Mouse (Mus musculus) 3134 (cell line): ENCODE measurements around the gene Smim8.
"Not testable (repeated sequence)": the region's sequence is repeated elsewhere in the genome, so short reads cannot be mapped to it uniquely, and the experiment has no call there.

ENCODE experiments used
- DNase-seq: peaks from one replicate; pipeline ENCODE4 v3.0.0-alpha.2; 2011; ENCODE audit warnings: low spot score; ENCODE audit not compliant: insufficient read length; ENCODE audit errors: extremely low read depth

The Smim8 gene

GRCm38 (mm10) chr4:34777677-34778527 is at the start of gene Smim8:
Gene Smim8, minus strand, starts transcription at chr4:34778423.
- peak; percentile 96 for DNase-seq

GRCm38 (mm10) chr4:34823901-34824300 is 45.7 kb upstream of the Smim8 start:
- no peak for DNase-seq

GRCm38 (mm10) chr4:34819904-34820303 is 41.7 kb upstream of the Smim8 start:
- DNase-seq = no peak

GRCm38 (mm10) chr4:34801166-34802034 is 23.2 kb upstream of the Smim8 start:
- no peak for DNase-seq

GRCm38 (mm10) chr4:34798005-34798404 is 19.8 kb upstream of the Smim8 start:
- no peak for DNase-seq

- DNase-seq = no peak
Observed at GRCm38 (mm10) chr4:34797294-34797983, 19.2 kb upstream of the Smim8 start.

- DNase-seq = no peak
Observed at GRCm38 (mm10) chr4:34796294-34796693, 18.1 kb upstream of the Smim8 start.

- no peak for DNase-seq
Observed at GRCm38 (mm10) chr4:34786476-34786875, 8.3 kb upstream of the Smim8 start.

GRCm38 (mm10) chr4:34785646-34786045 is 7.4 kb upstream of the Smim8 start:
- DNase-seq = no peak

- DNase-seq = no peak
Observed at GRCm38 (mm10) chr4:34784865-34785264, 6.6 kb upstream of the Smim8 start.

- DNase-seq = no peak
Observed at GRCm38 (mm10) chr4:34782730-34783129, 4.5 kb upstream of the Smim8 start.

GRCm38 (mm10) chr4:34771652-34772371 is 6.4 kb downstream of the Smim8 start:
- no peak for DNase-seq

- no peak for DNase-seq
Observed at GRCm38 (mm10) chr4:34756163-34756562, 22.1 kb downstream of the Smim8 start, which contains the start of gene Gm136. Gene Gm136, minus strand, starts transcription at chr4:34756263.

- no peak for DNase-seq
Observed at GRCm38 (mm10) chr4:34749236-34749635, 29.0 kb downstream of the Smim8 start.

GRCm38 (mm10) chr4:34734461-34734860 is 43.8 kb downstream of the Smim8 start:
- no peak for DNase-seq

GRCm38 (mm10) chr4:34733415-34733814 is 44.8 kb downstream of the Smim8 start:
- not testable (repeated sequence) for DNase-seq

- DNase-seq = peak; percentile 16
Observed at GRCm38 (mm10) chr4:34729851-34730341, 48.3 kb downstream of the Smim8 start, which contains the start of gene Cfap206. Gene Cfap206, minus strand, starts transcription at chr4:34730206.

- not testable (repeated sequence) for DNase-seq
Observed at GRCm38 (mm10) chr4:34725710-34726109, 52.5 kb downstream of the Smim8 start.

- no peak for DNase-seq
Observed at GRCm38 (mm10) chr4:34724306-34724705, 53.9 kb downstream of the Smim8 start.

- peak; percentile 38 for DNase-seq
Observed at GRCm38 (mm10) chr4:34723186-34723585, 55.0 kb downstream of the Smim8 start.
